Mouse (Mus musculus): Measurements from ENCODE around the gene Exoc6b.

DNA sequence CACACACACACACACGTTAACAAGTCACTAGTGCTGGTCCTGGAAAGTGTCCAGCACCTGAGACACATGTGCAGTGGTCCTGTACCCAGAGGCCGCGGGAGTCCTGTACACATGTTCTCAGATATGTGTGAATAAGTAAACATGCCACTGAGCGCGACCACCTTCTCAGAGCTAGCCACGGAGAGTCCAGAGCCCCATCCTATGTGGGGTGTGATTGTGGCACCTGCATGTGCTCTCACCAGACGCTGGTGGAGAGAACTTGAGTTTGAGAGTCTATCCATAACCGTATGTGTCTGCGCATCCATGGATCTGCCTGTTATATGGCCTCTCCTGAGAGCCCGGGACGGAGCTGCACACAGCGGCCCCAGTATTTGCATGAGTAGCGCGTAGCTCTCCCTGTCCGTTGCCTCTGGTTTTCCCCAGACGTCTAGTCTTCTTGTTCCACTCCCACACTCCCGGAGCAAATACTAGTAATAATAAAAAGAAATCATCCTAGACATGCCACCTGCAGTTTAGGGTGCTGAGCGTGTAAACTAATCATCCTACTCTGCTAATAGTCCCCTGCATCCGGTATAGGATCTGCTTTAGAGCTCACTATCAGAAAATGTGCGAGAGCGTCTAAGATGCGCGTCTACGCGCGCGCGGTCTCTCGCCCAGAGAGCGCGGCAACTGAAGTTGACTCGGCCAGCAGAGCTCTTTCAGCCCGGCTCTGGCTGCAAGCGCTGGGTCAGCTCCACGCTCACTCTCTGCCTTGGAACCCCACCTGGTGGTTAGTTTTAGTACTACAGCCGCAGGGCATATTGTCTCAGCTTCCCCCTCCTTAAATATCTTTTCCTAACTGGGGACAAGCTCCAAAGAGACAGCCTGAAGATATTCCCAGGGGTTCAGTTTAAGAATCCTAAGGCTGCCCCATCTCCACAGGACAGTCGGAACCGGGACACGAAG lies 479.3 kb downstream of the Exoc6b start:
- peak; percentile 88 for TF ChIP-seq CTCF (IDR thresholded peaks at IDR 0.05; ENCODE audit: borderline replicate concordance, insufficient read depth, low read depth, low read length)
- TF ChIP-seq POLR2A (IDR thresholded peaks at IDR 0.05; ENCODE audit: borderline replicate concordance, insufficient read depth, low read length): no peak
